In the genomic region with DNA sequence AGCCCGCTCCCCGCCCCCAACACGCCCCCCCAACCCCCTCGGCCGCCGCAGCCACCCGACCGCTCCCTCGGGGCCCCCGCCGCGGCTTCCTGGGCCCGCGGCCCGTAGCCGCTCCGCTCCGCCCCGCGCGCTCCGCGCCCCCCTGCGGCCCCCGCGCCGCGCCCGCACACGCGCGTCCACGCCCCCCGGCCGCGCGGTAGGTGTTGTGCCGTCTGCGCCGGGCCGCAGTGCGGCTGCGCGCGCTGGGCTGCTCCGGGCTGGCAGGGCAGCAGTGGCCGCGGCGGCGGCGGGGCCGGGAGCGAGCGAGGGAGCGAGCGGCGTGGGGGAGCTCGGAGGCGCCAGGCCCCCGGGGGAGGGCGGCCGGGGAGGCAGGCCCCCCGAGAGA, we compare ENCODE assay signal across 8 mouse cellular contexts. TPM values are rescaled to one million over a fixed set of nuclear protein-coding genes. Genes with fewer than 3 reads are reported as not detected.
DNase-seq lines count a peak whose midpoint lies in the region; ATAC-seq and TF ChIP-seq lines count a peak whose summit lies in the region.

A gene (plus strand): TSS at position 245 of the 385 bp plus-strand sequence.

- H3K4me2 ChIP-seq in kidney, embryonic 15.5 days, result peak within 1 kb of the TSS; percentile 80

- H3K27me3 ChIP-seq in heart, embryonic 10.5 days (ENCODE audit: insufficient read depth, poor library complexity, severe bottlenecking), result no peaks in the 10 kb centered on the region
- H3K27me3 ChIP-seq in kidney, embryonic 15.5 days, result no peaks in the 10 kb centered on the region
- H3K27me3 ChIP-seq in liver, adult 2 months (ENCODE audit: control insufficient read depth, insufficient read depth, low read length), result no peaks in the 10 kb centered on the region
- H3K27me3 ChIP-seq in splenic B cell, adult 2 months (ENCODE audit: control insufficient read depth, insufficient read depth, low read length, poor library complexity, severe bottlenecking), result no peaks in the 10 kb centered on the region

- H3K4me3 ChIP-seq in embryonic fibroblast, embryonic 13.5 days (ENCODE audit: insufficient read depth, low read length), result peak within 1 kb of the TSS; percentile 98
- peak within 1 kb of the TSS; percentile 83 for H3K4me3 ChIP-seq in heart, embryonic 10.5 days
- H3K4me3 ChIP-seq in kidney, embryonic 15.5 days (replicated peaks), result peak within 1 kb of the TSS; percentile 97
- H3K4me3 ChIP-seq in liver, adult 2 months (ENCODE audit: insufficient read depth, low read depth, low read length), result peak within 1 kb of the TSS; percentile 79

- WGBS in heart, embryonic 10.5 days, result 5% methylated on average over 59 of the region's 63 CpGs
- under 1% methylated on average over 50 of the region's 63 CpGs for WGBS in kidney, embryonic 15.5 days
- 1% methylated on average over 55 of the region's 63 CpGs for WGBS in liver, adult 2 months

- TF ChIP-seq CTCF in brain, embryonic 14.5 days (IDR thresholded peaks at IDR 0.05; ENCODE audit: borderline replicate concordance, extremely low read depth, insufficient read depth, insufficient read length), result no peak
- TF ChIP-seq CTCF in embryonic fibroblast, embryonic 13.5 days (IDR thresholded peaks at IDR 0.05; ENCODE audit: borderline replicate concordance, insufficient read depth, low read length), result no peak
- no peak for TF ChIP-seq CTCF in liver, adult 2 months (IDR thresholded peaks at IDR 0.05; ENCODE audit: low read depth, low read length)

- H3K36me3 ChIP-seq in heart, embryonic 10.5 days, result no peaks in the 10 kb centered on the region
- H3K36me3 ChIP-seq in kidney, embryonic 15.5 days, result no peaks in the 10 kb centered on the region
- no peaks in the 10 kb centered on the region for H3K36me3 ChIP-seq in liver, adult 2 months (ENCODE audit: control insufficient read depth, insufficient read depth, low read length)
- no peaks in the 10 kb centered on the region for H3K36me3 ChIP-seq in splenic B cell, adult 2 months (ENCODE audit: control insufficient read depth, insufficient read depth, low read length, poor library complexity, severe bottlenecking)

- H3K4me1 ChIP-seq in embryonic fibroblast, embryonic 13.5 days (ENCODE audit: control insufficient read depth, insufficient read depth, low read length), result 0 out of 2 replicates have a peak, but pooled peaks cover 6% of the 10 kb centered on the region
- peaks cover 14% of the 10 kb centered on the region for H3K4me1 ChIP-seq in heart, embryonic 10.5 days
- H3K4me1 ChIP-seq in kidney, embryonic 15.5 days, result peaks cover 16% of the 10 kb centered on the region
- peaks cover 6% of the 10 kb centered on the region; the same call in 1 of the 2 replicates for H3K4me1 ChIP-seq in liver, adult 2 months (ENCODE audit: control insufficient read depth, insufficient read depth, low read length)

- H3K27ac ChIP-seq in embryonic fibroblast, embryonic 13.5 days (ENCODE audit: insufficient read depth, low read length), result peak within 1 kb of the TSS; percentile 95
- H3K27ac ChIP-seq in heart, embryonic 10.5 days, result peak within 1 kb of the TSS; percentile 99
- H3K27ac ChIP-seq in kidney, embryonic 15.5 days, result peak within 1 kb of the TSS; percentile 100
- peak within 1 kb of the TSS; percentile 91 for H3K27ac ChIP-seq in liver, adult 2 months (replicated peaks; ENCODE audit: insufficient read depth, low read depth, low read length)

- peaks cover 10% of the 10 kb centered on the region; the same call in 1 of the 2 replicates for H3K79me2 ChIP-seq in liver, adult 2 months (ENCODE audit: control insufficient read depth, insufficient read depth, low read length)

- DNase-seq in CD8-positive naive resting alpha-beta T cell, adult 2 months (ENCODE audit: low read depth in 2 of 2, low spot score in 2 of 2), result peak; percentile 61 to 68
- peak; percentile 93 for DNase-seq in brain, embryonic 14.5 days (ENCODE audit: low read depth)
- DNase-seq in heart, embryonic 10.5 days (ENCODE audit: low spot score), result peak; percentile 84
- DNase-seq in liver, adult 2 months (ENCODE audit: extremely low read depth, low read depth, low spot score), result no peak
- peak; percentile 87 for DNase-seq in splenic B cell, adult 2 months (ENCODE audit: low read depth, low spot score)

- peak within 1 kb of the TSS; percentile 98 for H3K9ac ChIP-seq in kidney, embryonic 15.5 days
- peak within 1 kb of the TSS; percentile 99 for H3K9ac ChIP-seq in liver, adult 2 months (ENCODE audit: low read depth, low read length)

- H3K9me3 ChIP-seq in heart, embryonic 10.5 days, result no peaks in the 10 kb centered on the region
- no peaks in the 10 kb centered on the region for H3K9me3 ChIP-seq in kidney, embryonic 15.5 days (replicated peaks)

- ATAC-seq in kidney, embryonic 15.5 days (replicated peaks; ENCODE audit: low FRiP score), result peak; percentile 89
- no peak for ATAC-seq in monocyte, adult 5-6 weeks (replicated peaks; ENCODE audit: insufficient number of reproducible peaks, low FRiP score, low TSS enrichment, poor library complexity, severe bottlenecking)

- TF ChIP-seq POLR2A in brain, embryonic 14.5 days (IDR thresholded peaks at IDR 0.05; ENCODE audit: borderline replicate concordance, extremely low read depth, insufficient read depth, insufficient read length, poor library complexity, severe bottlenecking), result peak; percentile 91
- peak; percentile 58; the same call in 1 of the 2 replicates for TF ChIP-seq POLR2A in embryonic fibroblast, embryonic 13.5 days (IDR thresholded peaks at IDR 0.05; ENCODE audit: low read depth, low read length)
- TF ChIP-seq POLR2A in liver, adult 2 months (IDR thresholded peaks at IDR 0.05; ENCODE audit: extremely low read depth, insufficient read depth, low read length), result peak; percentile 46; the same call in 1 of the 2 replicates

RNA-seq across cellular contexts. Expression of the gene that starts here (rescaled TPM):
- 23.3 and 36.9 TPM in 2 replicates for polyA plus RNA-seq in brain, embryonic 14.5 days (2012; rRNA removed)
- polyA plus RNA-seq in embryonic fibroblast, embryonic 13.5 days (2011; ENCODE audit: insufficient read length, low read depth, missing spikeins), result 32.9 and 33.6 TPM in 2 replicates
- 9.0 and 12.3 TPM in 2 replicates for polyA plus RNA-seq in heart, embryonic 10.5 days (2016; fragmentation: Nextera tagmentation; extraction: Ambion mirVana)
- 12.8 and 13.5 TPM in 2 replicates for polyA plus RNA-seq in kidney, embryonic 15.5 days (2015; fragmentation: Nextera tagmentation; extraction: Ambion mirVana)
- total RNA-seq in liver, adult 2 months (2014; rRNA removed), result 5.4 and 6.7 TPM in 2 replicates
- polyA plus RNA-seq in liver, adult 2 months (2012; rRNA removed), result 2.3 and 3.3 TPM in 2 replicates
- total RNA-seq in monocyte, adult 5-6 weeks (2017), result 23.3 to 34.4 TPM (median 33.7 TPM) in 3 replicates
